Mouse (Mus musculus) stomach, postnatal 0 days (tissue): ENCODE data around the gene Cavin4.

ENCODE experiments used
- CTCF ChIP-seq: IDR thresholded peaks from 2 replicates; pipeline ENCODE4 v1.5.1; 2016; ENCODE audit warnings: antibody characterized with exemption, low read depth, mild to moderate bottlenecking, moderate library complexity
- EP300 ChIP-seq: optimal IDR thresholded peaks from 2 replicates; pipeline ENCODE3; 2016; ENCODE audit warnings: antibody characterized with exemption

DNA sequence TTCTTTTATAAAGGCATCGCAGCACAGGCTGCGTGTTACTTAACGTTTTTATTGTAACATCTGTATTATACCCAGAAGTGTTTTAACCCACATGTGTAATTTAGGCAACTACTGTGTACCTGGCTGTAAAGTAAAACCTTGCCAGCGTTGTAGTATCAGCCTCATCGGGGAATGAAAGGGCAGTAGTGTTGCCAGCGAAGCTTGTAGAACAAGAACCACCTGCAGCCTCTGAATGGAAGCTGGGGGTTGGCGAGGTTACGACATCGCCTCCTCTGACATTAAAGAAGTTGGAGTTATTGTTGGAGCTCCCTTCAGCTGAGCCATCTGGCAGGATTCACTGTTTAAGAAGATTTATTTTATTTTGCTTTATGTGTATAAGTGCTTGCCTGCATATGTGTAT is 37.5 kb upstream of the Cavin4 start:
- TF ChIP-seq CTCF (no peak), EP300 (no peak)
